Mouse (Mus musculus) ES-Bruce4 (cell line): ENCODE measurements around the gene Abl2. TPM values are rescaled to one million over a fixed set of nuclear protein-coding genes. Genes with fewer than 3 reads are reported as not detected.

Experiments
- H3K27ac ChIP-seq: 2 replicates; pipeline ENCODE4 v1.5.1; 2012; ENCODE audit warnings: low read length, inconsistent platforms; ENCODE audit not compliant: insufficient read depth
- H3K27me3 ChIP-seq: 2 replicates; pipeline ENCODE4 v1.6.1; 2012; ENCODE audit warnings: mild to moderate bottlenecking, low read length, inconsistent platforms; ENCODE audit not compliant: control insufficient read depth, poor library complexity, insufficient read depth, severe bottlenecking
- H3K36me3 ChIP-seq: 2 replicates; pipeline ENCODE4 v1.6.1; 2012; ENCODE audit warnings: inconsistent platforms, mild to moderate bottlenecking, low read length, moderate library complexity; ENCODE audit not compliant: control insufficient read depth, poor library complexity, insufficient read depth, severe bottlenecking
- H3K4me1 ChIP-seq: one replicate; pipeline ENCODE4 v1.8.1; 2011; ENCODE audit warnings: low read length; ENCODE audit not compliant: control insufficient read depth, insufficient read depth
- H3K4me3 ChIP-seq: 2 replicates; pipeline ENCODE4 v1.5.1; 2011; ENCODE audit warnings: low read depth, mild to moderate bottlenecking, low read length
- H3K9ac ChIP-seq: 2 replicates; pipeline ENCODE4 v1.6.1; 2012; ENCODE audit warnings: low read depth, mild to moderate bottlenecking, inconsistent platforms; ENCODE audit not compliant: poor library complexity, severe bottlenecking
- H3K9me3 ChIP-seq: replicated peaks from 2 replicates; pipeline ENCODE4 v1.6.1; 2012; ENCODE audit warnings: mild to moderate bottlenecking, low read length, inconsistent platforms; ENCODE audit not compliant: control insufficient read depth, poor library complexity, insufficient read depth, severe bottlenecking
- CTCF ChIP-seq: IDR thresholded peaks from one replicate; pipeline ENCODE4 v1.8.1; 2011; ENCODE audit warnings: low read depth, low read length
- EP300 ChIP-seq: IDR thresholded peaks from 2 replicates; pipeline ENCODE4 v1.6.1; 2011; ENCODE audit warnings: low read depth, low read length; ENCODE audit not compliant: insufficient read depth
- POLR2A ChIP-seq: IDR thresholded peaks from one replicate; pipeline ENCODE4 v1.8.1; 2011; ENCODE audit warnings: low read length; ENCODE audit not compliant: insufficient read depth
- polyA plus RNA-seq: library from polyadenylated mRNA; stranded (reverse); fragments of >200 nt; gene quantifications from 2 replicates; pipeline ENCODE4 v1.2.4, GENCODE M21; 2011; ENCODE audit warnings: low read depth; ENCODE audit not compliant: missing spikeins, insufficient read depth, insufficient read length

The Abl2 gene
- polyA plus RNA-seq, 1 experiment, result 49.7 TPM

- H3K36me3 ChIP-seq, result peaks cover 27% of the 10 kb centered on the region
- H3K9ac ChIP-seq, result no peak overlapping the region
- H3K27me3 ChIP-seq, result no peaks in the 10 kb centered on the region
- H3K4me1 ChIP-seq, result no peaks in the 10 kb centered on the region
- H3K27ac ChIP-seq, result no peak overlapping the region; the same call in 1 of the 2 replicates
- H3K9me3 ChIP-seq, result no peaks in the 10 kb centered on the region
- H3K4me3 ChIP-seq, result no peak overlapping the region
- TF ChIP-seq EP300 (no peak), POLR2A (no peak), CTCF (no peak)
Observed at GRCm38 (mm10) chr1:156642813-156643212, 84.2 kb downstream of the Abl2 start.

GRCm38 (mm10) chr1:156644061-156644460 lies 85.5 kb downstream of the Abl2 start:
- TF ChIP-seq POLR2A (no peak), EP300 (no peak), CTCF (no peak)
- no peaks in the 10 kb centered on the region for H3K27me3 ChIP-seq
- no peak overlapping the region for H3K9ac ChIP-seq
- no peak overlapping the region for H3K4me3 ChIP-seq
- peaks cover 24% of the 10 kb centered on the region for H3K36me3 ChIP-seq
- H3K27ac ChIP-seq, result no peak overlapping the region
- no peaks in the 10 kb centered on the region for H3K9me3 ChIP-seq
- H3K4me1 ChIP-seq, result peaks cover under 1% of the 10 kb centered on the region

GRCm38 (mm10) chr1:156644780-156645523 lies 86.4 kb downstream of the Abl2 start:
- H3K27ac ChIP-seq, result no peak overlapping the region
- no peak overlapping the region for H3K4me3 ChIP-seq
- peaks cover 1% of the 10 kb centered on the region for H3K4me1 ChIP-seq
- peaks cover 19% of the 10 kb centered on the region for H3K36me3 ChIP-seq
- no peak overlapping the region for H3K9ac ChIP-seq
- no peaks in the 10 kb centered on the region for H3K9me3 ChIP-seq
- no peaks in the 10 kb centered on the region for H3K27me3 ChIP-seq
- TF ChIP-seq CTCF (no peak), EP300 (no peak), POLR2A (no peak)

- peaks cover 1% of the 10 kb centered on the region for H3K4me1 ChIP-seq
- H3K9ac ChIP-seq, result no peak overlapping the region
- no peak overlapping the region for H3K4me3 ChIP-seq
- H3K27me3 ChIP-seq, result no peaks in the 10 kb centered on the region
- TF ChIP-seq POLR2A (no peak), CTCF (no peak), EP300 (no peak)
- H3K36me3 ChIP-seq, result peaks cover 9% of the 10 kb centered on the region
- H3K27ac ChIP-seq, result no peak overlapping the region
- no peaks in the 10 kb centered on the region for H3K9me3 ChIP-seq
Observed at GRCm38 (mm10) chr1:156645971-156646370, 87.4 kb downstream of the Abl2 start.

GRCm38 (mm10) chr1:156648705-156649104 lies 90.1 kb downstream of the Abl2 start:
- 0 out of 2 replicates have a peak, but pooled peaks have one; percentile 47 for TF ChIP-seq EP300
- no peak for TF ChIP-seq CTCF
- TF ChIP-seq POLR2A, result no peak
- Histone ChIP-seq H3K4me3 (no peak overlapping the region), H3K27ac (peak overlapping the region; percentile 20), H3K36me3 (peaks cover 3% of the 10 kb centered on the region; the same call in 1 of the 2 replicates), H3K9me3 (no peaks in the 10 kb centered on the region), H3K9ac (no peak overlapping the region), H3K4me1 (peaks cover 3% of the 10 kb centered on the region), H3K27me3 (no peaks in the 10 kb centered on the region)

- H3K4me3 ChIP-seq, result no peak overlapping the region
- H3K27me3 ChIP-seq, result no peaks in the 10 kb centered on the region
- H3K36me3 ChIP-seq, result peaks cover 3% of the 10 kb centered on the region; the same call in 1 of the 2 replicates
- no peaks in the 10 kb centered on the region for H3K9me3 ChIP-seq
- H3K4me1 ChIP-seq, result peaks cover 12% of the 10 kb centered on the region
- TF ChIP-seq POLR2A (no peak), EP300 (no peak), CTCF (no peak)
- H3K9ac ChIP-seq, result no peak overlapping the region
- H3K27ac ChIP-seq, result no peak overlapping the region
Observed at GRCm38 (mm10) chr1:156650631-156651030, 92.0 kb downstream of the Abl2 start.
